Mouse (Mus musculus): ENCODE measurements around the gene Atp8a2. TPM values are rescaled to one million over a fixed set of nuclear protein-coding genes. Genes with fewer than 3 reads are reported as not detected.
A peak's percentile ranks its signal among the peaks of the same experiment; 100 is the strongest.

Gene Atp8a2
- polyA plus RNA-seq, 1 experiment: 17.4 TPM

DNA sequence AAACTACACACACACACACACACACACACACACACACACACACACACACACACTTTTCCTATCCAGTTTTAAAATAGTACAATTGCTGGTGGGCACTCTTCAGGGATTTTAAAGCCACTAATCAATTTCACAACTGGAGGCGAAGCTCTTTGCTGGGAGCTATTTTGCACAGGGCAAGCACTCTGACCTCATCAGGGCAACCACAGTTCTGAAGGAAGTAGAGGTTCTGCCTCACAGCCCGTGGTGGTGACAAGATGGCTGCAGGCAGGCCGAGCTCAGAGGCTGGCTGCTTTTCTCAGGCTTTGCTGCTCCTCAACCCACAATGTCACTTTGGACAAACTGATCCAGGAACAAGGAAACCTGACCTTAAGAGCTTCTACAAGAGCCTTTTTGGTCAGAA, 590.0 kb downstream of the Atp8a2 start:
- DNase-seq (ENCODE audit: low read depth): no peak

DNA sequence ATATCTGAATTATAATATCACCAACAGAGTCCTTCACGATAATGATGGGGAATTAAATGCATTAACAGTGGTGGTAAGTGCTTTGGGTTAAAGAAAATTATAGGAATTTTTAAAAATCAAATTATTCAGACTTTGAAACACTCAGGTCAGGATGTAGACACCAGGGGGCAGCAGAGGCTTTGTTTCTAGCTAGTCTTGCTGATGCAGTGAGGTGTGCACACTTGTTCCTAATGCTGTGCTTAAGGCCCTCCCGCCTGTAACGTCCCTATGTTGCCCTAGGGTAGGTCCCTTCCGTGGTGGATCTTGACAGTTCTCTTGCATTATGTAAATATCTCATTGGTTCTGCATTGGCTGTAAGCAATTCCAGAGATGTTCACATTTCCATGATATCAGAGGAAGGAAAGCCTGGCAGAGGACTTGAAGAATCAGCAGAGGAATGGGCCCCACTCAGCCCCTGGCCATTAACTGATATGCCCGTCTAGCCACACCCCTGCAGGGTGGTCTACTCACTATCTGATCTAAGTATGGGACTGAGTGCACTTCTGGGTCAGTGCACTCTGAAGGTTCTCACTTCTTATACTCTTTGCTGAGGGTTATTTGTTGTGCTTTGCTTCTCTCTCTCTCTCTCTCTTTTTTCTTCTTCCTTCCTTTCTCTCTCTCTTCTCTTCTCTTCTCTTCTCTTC, 591.2 kb downstream of the Atp8a2 start:
- TF ChIP-seq CTCF (IDR thresholded peaks at IDR 0.05; ENCODE audit: borderline replicate concordance, extremely low read depth, insufficient read depth, insufficient read length): peak; percentile 64; the same call in 1 of the 2 replicates
- TF ChIP-seq POLR2A (IDR thresholded peaks at IDR 0.05; ENCODE audit: borderline replicate concordance, extremely low read depth, insufficient read depth, insufficient read length, poor library complexity, severe bottlenecking): no peak
- peak; percentile 80 for DNase-seq (ENCODE audit: low read depth)

More for the DNA sequence above, 590.0 kb downstream of the Atp8a2 start:
- no peak for TF ChIP-seq CTCF (IDR thresholded peaks at IDR 0.05; ENCODE audit: borderline replicate concordance, extremely low read depth, insufficient read depth, insufficient read length)
- TF ChIP-seq POLR2A (IDR thresholded peaks at IDR 0.05; ENCODE audit: borderline replicate concordance, extremely low read depth, insufficient read depth, insufficient read length, poor library complexity, severe bottlenecking): no peak

DNA sequence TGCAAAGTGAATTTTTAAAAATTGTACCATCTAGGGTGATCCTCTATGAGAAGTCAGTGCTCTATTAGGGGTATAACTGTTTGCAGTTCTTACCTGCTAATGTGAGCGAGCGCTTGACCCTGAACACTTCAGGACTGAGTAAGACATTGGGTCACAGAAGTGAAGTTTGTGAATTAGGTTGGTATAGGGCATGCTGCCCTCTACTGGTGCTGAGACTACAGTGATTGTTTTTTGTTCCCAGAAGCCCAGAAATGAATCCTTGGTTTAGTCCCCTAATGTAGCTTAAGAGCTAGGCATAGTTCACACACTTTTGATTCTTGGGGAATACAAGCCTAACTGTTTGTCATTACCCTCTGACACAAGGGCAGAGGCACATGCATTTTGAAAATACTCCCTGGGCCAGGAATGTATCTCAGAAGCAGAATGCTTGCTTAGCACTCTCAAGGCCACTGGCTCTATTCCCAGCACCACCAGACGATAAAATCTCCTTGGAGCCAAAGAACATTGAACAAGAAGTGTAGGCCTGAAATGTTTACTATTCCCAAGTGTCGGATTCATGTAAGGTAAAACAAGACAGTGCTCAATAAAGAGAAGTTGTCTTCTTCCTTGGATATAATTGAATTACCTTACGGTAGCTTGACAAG, 592.9 kb downstream of the Atp8a2 start:
- TF ChIP-seq POLR2A (IDR thresholded peaks at IDR 0.05; ENCODE audit: borderline replicate concordance, extremely low read depth, insufficient read depth, insufficient read length, poor library complexity, severe bottlenecking) (no peak), CTCF (IDR thresholded peaks at IDR 0.05; ENCODE audit: borderline replicate concordance, extremely low read depth, insufficient read depth, insufficient read length) (peak; percentile 58; the same call in 1 of the 2 replicates)
- peak; percentile 52 for DNase-seq (ENCODE audit: low read depth)

DNA sequence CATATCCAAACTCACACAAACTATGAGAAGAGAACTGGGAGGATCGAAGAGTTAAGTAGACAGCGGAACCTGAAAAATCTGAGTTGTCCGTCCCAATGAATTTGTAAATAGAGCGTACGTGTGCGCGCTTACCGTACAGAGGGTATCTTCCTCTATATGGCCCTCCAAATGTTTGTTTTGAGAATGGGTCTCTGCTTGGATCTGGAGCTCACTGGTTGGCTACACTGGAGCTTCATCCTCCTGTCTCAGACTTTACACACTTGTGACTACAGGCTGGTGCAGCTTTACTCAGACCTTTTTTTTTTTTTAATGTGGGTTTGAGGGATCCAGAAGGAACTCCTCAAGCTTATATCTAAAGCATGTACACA, 598.7 kb downstream of the Atp8a2 start:
- TF ChIP-seq POLR2A (IDR thresholded peaks at IDR 0.05; ENCODE audit: borderline replicate concordance, extremely low read depth, insufficient read depth, insufficient read length, poor library complexity, severe bottlenecking): no peak
- TF ChIP-seq CTCF (IDR thresholded peaks at IDR 0.05; ENCODE audit: borderline replicate concordance, extremely low read depth, insufficient read depth, insufficient read length): no peak
- DNase-seq (ENCODE audit: low read depth): no peak

DNA sequence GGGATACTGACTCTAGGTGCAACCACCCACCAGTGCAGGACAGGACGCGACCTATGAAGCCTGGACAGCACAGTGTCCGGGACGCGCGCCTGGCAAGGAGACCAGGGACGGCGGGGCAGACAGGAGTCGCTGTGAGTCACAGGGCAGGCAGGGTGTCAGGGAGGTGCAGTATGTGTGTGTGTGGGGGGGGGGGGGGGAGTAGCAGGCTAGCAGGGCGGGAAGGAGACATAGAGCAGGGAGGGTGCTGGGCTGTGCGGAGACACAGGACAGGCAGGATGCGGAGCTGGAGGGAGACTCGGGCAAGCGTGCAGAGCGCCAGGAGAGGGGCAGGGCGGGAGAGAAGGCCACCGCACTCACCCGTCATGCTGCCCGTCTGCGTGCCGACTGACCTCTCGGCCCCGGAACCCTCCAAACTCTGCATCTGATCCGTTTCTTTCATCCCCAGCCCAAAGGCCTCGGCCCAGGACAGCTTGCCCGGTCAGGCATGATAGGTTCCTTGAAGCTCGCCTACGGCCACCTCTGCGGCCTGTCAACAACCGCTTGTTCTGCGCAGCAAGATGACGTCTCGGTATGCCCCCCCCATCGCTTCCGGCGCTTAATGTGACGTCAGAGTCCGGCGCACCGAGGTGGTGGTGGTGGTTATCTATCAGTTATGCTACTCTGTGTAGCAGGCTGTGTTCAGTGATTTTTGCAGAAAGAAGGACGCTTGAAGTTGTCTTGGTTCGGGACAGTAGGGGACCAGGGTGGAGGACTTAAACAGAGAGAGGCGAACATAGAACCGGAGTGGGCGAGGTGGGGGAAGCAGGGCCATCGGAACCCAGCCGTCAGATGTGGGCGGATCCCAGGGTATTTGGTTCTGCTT, 599.4 kb downstream of the Atp8a2 start, which contains the start of gene Cdadc1:
Gene Cdadc1, minus strand, starts transcription at position 562 of the 862 bp plus-strand sequence.
- TF ChIP-seq CTCF (IDR thresholded peaks at IDR 0.05; ENCODE audit: borderline replicate concordance, extremely low read depth, insufficient read depth, insufficient read length) (no peak), POLR2A (IDR thresholded peaks at IDR 0.05; ENCODE audit: borderline replicate concordance, extremely low read depth, insufficient read depth, insufficient read length, poor library complexity, severe bottlenecking) (peak; percentile 53; the same call in 1 of the 2 replicates)
- peak; percentile 96 for DNase-seq (ENCODE audit: low read depth)

DNA sequence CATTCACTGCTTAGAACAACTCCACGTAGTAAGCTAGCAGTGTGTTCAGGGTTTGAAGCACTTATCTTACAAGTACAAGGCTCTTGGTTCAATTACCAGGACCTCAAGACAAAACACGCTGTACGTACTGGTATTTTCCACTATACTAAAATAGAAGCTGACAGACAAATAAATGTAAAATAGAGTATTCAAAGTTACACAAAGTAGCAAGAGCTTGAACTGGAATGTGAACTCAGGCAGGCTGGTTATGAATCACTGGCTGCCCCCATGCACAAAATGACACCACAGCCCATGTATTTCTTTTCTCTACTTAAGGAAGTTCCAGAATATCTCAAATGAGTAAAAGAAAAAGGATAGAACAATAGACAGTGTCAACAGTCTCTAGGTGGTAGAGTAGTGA, 602.0 kb downstream of the Atp8a2 start:
- DNase-seq (ENCODE audit: low read depth): no peak
- TF ChIP-seq CTCF (IDR thresholded peaks at IDR 0.05; ENCODE audit: borderline replicate concordance, extremely low read depth, insufficient read depth, insufficient read length): no peak
- no peak for TF ChIP-seq POLR2A (IDR thresholded peaks at IDR 0.05; ENCODE audit: borderline replicate concordance, extremely low read depth, insufficient read depth, insufficient read length, poor library complexity, severe bottlenecking)

DNA sequence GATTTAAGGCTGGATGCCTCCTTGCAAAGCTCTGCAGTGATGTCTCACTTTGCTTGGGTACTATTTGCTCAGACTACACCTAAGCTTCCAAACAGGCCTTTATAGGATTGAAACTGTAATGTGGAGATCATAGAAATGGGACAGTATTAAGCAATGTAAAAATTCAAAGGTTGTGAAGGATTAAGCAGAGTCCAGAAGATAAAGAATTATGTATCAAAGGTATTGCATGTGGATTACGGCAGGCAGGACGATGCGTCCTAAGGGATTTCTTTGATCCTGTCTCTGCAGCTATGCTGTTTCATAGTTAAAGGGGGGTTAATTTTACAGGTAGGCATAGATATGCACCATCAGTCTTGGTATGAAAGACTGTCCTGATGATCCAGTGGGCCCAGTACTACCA, 604.4 kb downstream of the Atp8a2 start:
- DNase-seq (ENCODE audit: low read depth): no peak
- TF ChIP-seq CTCF (IDR thresholded peaks at IDR 0.05; ENCODE audit: borderline replicate concordance, extremely low read depth, insufficient read depth, insufficient read length) (no peak), POLR2A (IDR thresholded peaks at IDR 0.05; ENCODE audit: borderline replicate concordance, extremely low read depth, insufficient read depth, insufficient read length, poor library complexity, severe bottlenecking) (no peak)

DNA sequence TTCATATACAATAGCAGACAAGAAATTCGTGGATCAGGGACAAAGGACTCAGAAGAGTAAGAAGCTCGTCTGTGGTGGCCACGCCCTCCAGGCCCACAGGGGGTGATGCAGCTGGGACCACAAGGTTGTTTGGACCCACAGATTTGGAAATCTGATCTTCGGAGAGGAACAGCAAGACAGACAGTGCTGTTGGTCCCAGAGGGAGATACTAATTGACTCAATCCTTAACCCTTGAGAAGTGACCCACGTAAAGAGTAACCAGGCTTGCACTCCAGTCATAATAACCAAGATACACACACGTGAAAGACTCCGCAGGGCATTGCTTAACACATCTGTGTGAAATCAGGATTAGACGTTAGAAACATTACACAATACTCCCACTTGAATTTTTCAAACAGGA, 605.1 kb downstream of the Atp8a2 start:
- no peak for DNase-seq (ENCODE audit: low read depth)
- TF ChIP-seq CTCF (IDR thresholded peaks at IDR 0.05; ENCODE audit: borderline replicate concordance, extremely low read depth, insufficient read depth, insufficient read length): no peak
- TF ChIP-seq POLR2A (IDR thresholded peaks at IDR 0.05; ENCODE audit: borderline replicate concordance, extremely low read depth, insufficient read depth, insufficient read length, poor library complexity, severe bottlenecking): no peak

DNA sequence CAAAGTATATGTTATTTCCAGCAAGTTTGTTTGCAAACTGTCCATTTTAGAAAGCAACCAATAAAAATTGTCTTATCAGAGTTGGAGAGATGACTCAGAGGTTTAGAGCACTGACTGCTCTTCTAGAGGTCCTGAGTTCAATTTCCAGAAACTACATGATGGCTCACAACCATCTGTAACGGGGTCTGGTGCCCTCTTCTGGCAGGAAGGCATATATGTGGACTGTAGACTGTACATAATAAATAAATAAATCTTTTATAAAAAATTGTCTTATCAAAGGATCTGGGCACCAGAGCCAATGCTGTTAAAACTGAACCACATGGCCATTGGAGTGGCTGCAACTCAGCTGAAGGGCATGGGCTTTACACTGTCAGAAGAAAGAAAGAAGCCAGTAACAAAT, 606.4 kb downstream of the Atp8a2 start:
- DNase-seq (ENCODE audit: low read depth): no peak
- no peak for TF ChIP-seq POLR2A (IDR thresholded peaks at IDR 0.05; ENCODE audit: borderline replicate concordance, extremely low read depth, insufficient read depth, insufficient read length, poor library complexity, severe bottlenecking)
- TF ChIP-seq CTCF (IDR thresholded peaks at IDR 0.05; ENCODE audit: borderline replicate concordance, extremely low read depth, insufficient read depth, insufficient read length): no peak

Other genes with a start within 250 kb of the Atp8a2 start
- gene Nupl1, start 54.3 kb upstream of the Atp8a2 start, polyA plus RNA-seq (2012; rRNA removed): not detected in 2 replicates
- gene Gm49336, start 54.3 kb upstream of the Atp8a2 start, polyA plus RNA-seq (2012; rRNA removed): 52.3 and 54.3 TPM in 2 replicates
- gene Mtmr6, start 68.0 kb upstream of the Atp8a2 start, polyA plus RNA-seq (2012; rRNA removed): 43.8 and 44.8 TPM in 2 replicates
- 25.7 and 27.4 TPM in 2 replicates for gene Amer2, start 176.1 kb upstream of the Atp8a2 start, polyA plus RNA-seq (2012; rRNA removed)